Mouse (Mus musculus): Measurements from ENCODE around the gene Gadd45gip1.
A peak's percentile ranks its signal among the peaks of the same experiment; 100 is the strongest.

The Gadd45gip1 gene

GRCm38 (mm10) chr8:84831490-84831889, at the start of gene Gadd45gip1:
Gadd45gip1 (plus strand) TSS chr8:84831522.
- DNase-seq (ENCODE audit: low spot score in 2 of 2): no peak

- no peak for DNase-seq (ENCODE audit: low spot score in 2 of 2)
Observed at GRCm38 (mm10) chr8:84781686-84782505, 49.4 kb upstream of the Gadd45gip1 start.

- peak in 1 of 2 experiments; percentile 68 for DNase-seq (ENCODE audit: low spot score in 2 of 2)
Observed at GRCm38 (mm10) chr8:84782680-84783079, 48.6 kb upstream of the Gadd45gip1 start.

- DNase-seq (ENCODE audit: low spot score in 2 of 2): no peak
Observed at GRCm38 (mm10) chr8:84783198-84783918, 48.0 kb upstream of the Gadd45gip1 start.

- DNase-seq (ENCODE audit: low spot score in 2 of 2): no peak
Observed at GRCm38 (mm10) chr8:84783919-84784581, 47.3 kb upstream of the Gadd45gip1 start.

- DNase-seq (ENCODE audit: low spot score in 2 of 2): no peak
Observed at GRCm38 (mm10) chr8:84784681-84785505, 46.4 kb upstream of the Gadd45gip1 start.

GRCm38 (mm10) chr8:84785506-84785755, 45.9 kb upstream of the Gadd45gip1 start:
- DNase-seq (ENCODE audit: low spot score in 2 of 2): no peak

GRCm38 (mm10) chr8:84785756-84786677, 45.3 kb upstream of the Gadd45gip1 start:
- DNase-seq (ENCODE audit: low spot score in 2 of 2): peak; percentile 75 to 80

- no peak for DNase-seq (ENCODE audit: low spot score in 2 of 2)
Observed at GRCm38 (mm10) chr8:84786801-84787467, 44.4 kb upstream of the Gadd45gip1 start.

GRCm38 (mm10) chr8:84787523-84788302, 43.6 kb upstream of the Gadd45gip1 start:
- DNase-seq (ENCODE audit: low spot score in 2 of 2): peak; percentile 78 to 87

GRCm38 (mm10) chr8:84788896-84789295, 42.4 kb upstream of the Gadd45gip1 start:
- peak; percentile 81 to 87 for DNase-seq (ENCODE audit: low spot score in 2 of 2)

- no peak for DNase-seq (ENCODE audit: low spot score in 2 of 2)
Observed at GRCm38 (mm10) chr8:84789345-84789744, 42.0 kb upstream of the Gadd45gip1 start.

- peak; percentile 75 to 76 for DNase-seq (ENCODE audit: low spot score in 2 of 2)
Observed at GRCm38 (mm10) chr8:84789855-84790486, 41.4 kb upstream of the Gadd45gip1 start.

- no peak for DNase-seq (ENCODE audit: low spot score in 2 of 2)
Observed at GRCm38 (mm10) chr8:84790537-84790936, 40.8 kb upstream of the Gadd45gip1 start.

GRCm38 (mm10) chr8:84792429-84792947, 38.8 kb upstream of the Gadd45gip1 start:
- DNase-seq (ENCODE audit: low spot score in 2 of 2): peak in 1 of 2 experiments; percentile 19

- peak; percentile 62 to 69 for DNase-seq (ENCODE audit: low spot score in 2 of 2)
Observed at GRCm38 (mm10) chr8:84793134-84793533, 38.2 kb upstream of the Gadd45gip1 start.

- peak; percentile 88 to 93 for DNase-seq (ENCODE audit: low spot score in 2 of 2)
Observed at GRCm38 (mm10) chr8:84793791-84794485, 37.4 kb upstream of the Gadd45gip1 start.

- DNase-seq (ENCODE audit: low spot score in 2 of 2): peak in 1 of 2 experiments; percentile 78
Observed at GRCm38 (mm10) chr8:84794486-84794885, 36.8 kb upstream of the Gadd45gip1 start.
